In the genomic region with DNA sequence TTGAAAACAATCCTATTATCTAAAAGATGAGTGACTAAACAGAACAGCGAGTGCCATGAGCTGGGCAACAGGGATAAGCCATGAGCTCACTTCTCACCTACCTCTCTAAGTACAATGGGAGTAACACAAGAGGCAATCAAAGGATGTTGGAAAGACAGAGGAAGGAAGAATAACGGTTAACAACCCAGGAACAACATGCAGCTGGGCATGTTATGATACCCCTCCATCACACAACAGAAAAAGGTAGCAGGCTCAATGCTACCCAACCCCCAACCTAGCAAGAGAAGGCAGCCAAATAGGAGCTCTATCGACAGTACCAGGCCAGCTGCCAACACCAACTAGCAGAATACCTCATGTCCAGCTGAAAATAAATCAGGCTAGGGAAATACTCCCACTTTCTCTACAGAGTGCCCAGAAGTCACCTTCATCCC, we compare ENCODE assay signal across 9 mouse cellular contexts.
DNase-seq lines count a peak whose midpoint lies in the region; ATAC-seq and TF ChIP-seq lines count a peak whose summit lies in the region.
"Had no signal": no experiment of that assay in that cellular context is flagged by ENCODE, and none has a peak within 500 bp of the region (broad histone marks: within the 10 kb centered on the region; RNA-seq: fewer than 3 reads in every experiment).

No protein-coding gene starts in this region.

- no peak; the same call in 1 of the 2 replicates for TF ChIP-seq POLR2A in heart, adult 2 months (IDR thresholded peaks at IDR 0.05; ENCODE audit: insufficient read depth, low read depth, low read length)

- TF ChIP-seq EP300 in heart, adult 2 months (IDR thresholded peaks at IDR 0.05; ENCODE audit: insufficient read depth, low read depth, low read length): peak; percentile 68; the same call in 1 of the 2 replicates

- no peaks in the 10 kb centered on the region for H3K9me3 ChIP-seq in hindbrain, postnatal 0 days (ENCODE audit: low read length)
- no peaks in the 10 kb centered on the region for H3K9me3 ChIP-seq in hindbrain, embryonic 10.5 days
- H3K9me3 ChIP-seq: embryonic facial prominence, embryonic 15.5 days had no signal

- peaks cover 3% of the 10 kb centered on the region; the same call in 1 of the 2 replicates for H3K79me2 ChIP-seq in heart, adult 2 months (replicated peaks; ENCODE audit: control insufficient read depth, insufficient read depth, low read length)

- peak; percentile 50 for DNase-seq in hindbrain, postnatal 0 days (ENCODE audit: low spot score)
- no peak for DNase-seq in hindbrain, embryonic 10.5 days (ENCODE audit: low spot score)
- peak; percentile 64 for DNase-seq in adrenal gland, postnatal 14 days
- DNase-seq in heart, adult 2 months: peak; percentile 69 to 84
- peak; percentile 52 for DNase-seq in layer of hippocampus, adult 9-11 months
- DNase-seq in thymus, adult 18-20 months: no peak
- no peak for DNase-seq in thymus, postnatal 14 days
- DNase-seq in spleen, postnatal 4 days (ENCODE audit: low spot score in 2 of 2): no peak

- H3K4me2 ChIP-seq in hindbrain, postnatal 0 days (ENCODE audit: low read depth, low read length): no peak overlapping the region
- H3K4me2 ChIP-seq: embryonic facial prominence, embryonic 15.5 days had no signal

- no peak for TF ChIP-seq CTCF in hindbrain, postnatal 0 days (IDR thresholded peaks at IDR 0.05; ENCODE audit: low read depth)
- TF ChIP-seq CTCF in heart, adult 2 months (IDR thresholded peaks at IDR 0.05): no peak

- WGBS in hindbrain, postnatal 0 days: 59% methylated on average over 3 of the region's 3 CpGs
- 83% methylated on average over 3 of the region's 3 CpGs for WGBS in hindbrain, embryonic 10.5 days
- WGBS in heart, adult 2 months: 7% methylated on average over 3 of the region's 3 CpGs

- no peak overlapping the region for H3K4me3 ChIP-seq in hindbrain, postnatal 0 days (ENCODE audit: low read length)
- H3K4me3 ChIP-seq in hindbrain, embryonic 10.5 days: no peak overlapping the region
- no peak overlapping the region for H3K4me3 ChIP-seq in heart, adult 2 months
- H3K4me3 ChIP-seq: embryonic facial prominence, embryonic 15.5 days had no signal

- ATAC-seq in hindbrain, postnatal 0 days: 0 out of 2 replicates have a peak, but pooled peaks have one; percentile 35

- no peak overlapping the region for H3K9ac ChIP-seq in hindbrain, postnatal 0 days (replicated peaks; ENCODE audit: low read length)
- peak overlapping the region; percentile 54 for H3K9ac ChIP-seq in heart, adult 2 months (ENCODE audit: low read depth, low read length)
- H3K9ac ChIP-seq: embryonic facial prominence, embryonic 15.5 days had no signal

- H3K27me3 ChIP-seq in hindbrain, postnatal 0 days (ENCODE audit: insufficient read depth, low read length): no peaks in the 10 kb centered on the region
- H3K27me3 ChIP-seq in hindbrain, embryonic 10.5 days (ENCODE audit: insufficient read depth, poor library complexity, severe bottlenecking): no peaks in the 10 kb centered on the region
- no peaks in the 10 kb centered on the region for H3K27me3 ChIP-seq in heart, adult 2 months (ENCODE audit: control insufficient read depth, insufficient read depth, low read length)
- H3K27me3 ChIP-seq: embryonic facial prominence, embryonic 15.5 days had no signal

- peak overlapping the region; percentile 70 for H3K27ac ChIP-seq in hindbrain, postnatal 0 days
- no peak overlapping the region for H3K27ac ChIP-seq in hindbrain, embryonic 10.5 days
- H3K27ac ChIP-seq in heart, adult 2 months: peak overlapping the region; percentile 90
- H3K27ac ChIP-seq: embryonic facial prominence, embryonic 15.5 days had no signal

- no peaks in the 10 kb centered on the region for H3K4me1 ChIP-seq in hindbrain, postnatal 0 days (ENCODE audit: insufficient read depth, low read length)
- 0 out of 2 replicates have a peak, but pooled peaks cover 3% of the 10 kb centered on the region for H3K4me1 ChIP-seq in hindbrain, embryonic 10.5 days (replicated peaks)
- H3K4me1 ChIP-seq in heart, adult 2 months (ENCODE audit: control insufficient read depth, insufficient read depth, low read length): peaks cover 21% of the 10 kb centered on the region
- H3K4me1 ChIP-seq: embryonic facial prominence, embryonic 15.5 days had no signal

- intact Hi-C loops in heart, adult 2 months (cut with DNase I): loop anchor here (1.0 kb wide), 1 partner anchor 78 kb away; no protein-coding TSS in a partner anchor

- no peaks in the 10 kb centered on the region for H3K36me3 ChIP-seq in hindbrain, postnatal 0 days (ENCODE audit: insufficient read depth, low read length)
- H3K36me3 ChIP-seq in hindbrain, embryonic 10.5 days: no peaks in the 10 kb centered on the region
- peaks cover 40% of the 10 kb centered on the region for H3K36me3 ChIP-seq in heart, adult 2 months (ENCODE audit: control insufficient read depth, insufficient read depth, low read length)
- H3K36me3 ChIP-seq: embryonic facial prominence, embryonic 15.5 days had no signal

Comparison
In these comparisons a context has a peak if more than half of its experiments do, and no peak if none do; other contexts are left out.
1. DNase-seq: peak in hindbrain, postnatal 0 days (single experiment), adrenal gland, postnatal 14 days (single experiment), heart, adult 2 months (2 of 2) and layer of hippocampus, adult 9-11 months (single experiment); none in hindbrain, embryonic 10.5 days (single experiment), thymus, adult 18-20 months (0 of 2), thymus, postnatal 14 days (single experiment) and spleen, postnatal 4 days (0 of 2).